Mouse (Mus musculus) stomach, embryonic 16.5 days (tissue): ENCODE measurements around the gene Gm8897. TPM values are rescaled to one million over a fixed set of nuclear protein-coding genes. Genes with fewer than 3 reads are reported as not detected.
"Not testable (repeated sequence)": the region's sequence is repeated elsewhere in the genome, so short reads cannot be mapped to it uniquely, and the experiment has no call there.

Source experiments
- ATAC-seq: fragments of 200-750 bp; cut with Nextera tagmentation; 2 replicates; pipeline ENCODE4 v1.8.0; 2017; ENCODE audit warnings: moderate number of reproducible peaks, moderate TSS enrichment; ENCODE audit not compliant: insufficient read depth, low FRiP score
- H3K27ac ChIP-seq: fragments of 300-500 bp; sonication (generic); 2 replicates; pipeline ENCODE4 v1.5.1; 2014; ENCODE audit warnings: low read length
- H3K27me3 ChIP-seq: fragments of 300-500 bp; sonication (generic); 2 replicates; pipeline ENCODE4 v1.6.1; 2014; ENCODE audit warnings: low read length, control low read depth, mixed read lengths; ENCODE audit not compliant: control insufficient read depth, insufficient read depth
- H3K36me3 ChIP-seq: fragments of 300-500 bp; sonication (generic); 2 replicates; pipeline ENCODE4 v1.6.1; 2014; ENCODE audit warnings: low read length; ENCODE audit not compliant: control insufficient read depth, insufficient read depth
- H3K4me1 ChIP-seq: fragments of 300-500 bp; sonication (generic); 2 replicates; pipeline ENCODE4 v1.6.1; 2014; ENCODE audit warnings: low read length, control low read depth, mixed read lengths; ENCODE audit not compliant: control insufficient read depth, insufficient read depth
- H3K4me2 ChIP-seq: fragments of 300-500 bp; sonication (generic); 2 replicates; pipeline ENCODE4 v1.6.1; 2014; ENCODE audit warnings: low read depth, low read length, mixed read lengths
- H3K4me3 ChIP-seq: fragments of 300-500 bp; sonication (generic); replicated peaks from 2 replicates; pipeline ENCODE4 v1.5.1; 2014; ENCODE audit warnings: mild to moderate bottlenecking, low read length
- H3K9ac ChIP-seq: fragments of 300-500 bp; sonication (generic); 2 replicates; pipeline ENCODE4 v1.6.1; 2014; ENCODE audit warnings: low read length
- H3K9me3 ChIP-seq: fragments of 300-500 bp; sonication (generic); replicated peaks from 2 replicates; pipeline ENCODE4 v1.6.1; 2016; ENCODE audit warnings: low read length, control low read depth; ENCODE audit not compliant: control insufficient read depth
- WGBS: fragments of 180-500 bp; shearing (Covaris S2); extraction: QIAGEN DNeasy Blood & Tissue Kit; methylation state at CpG from one replicate; pipeline ENCODE4 v1.1.7; 2014; 5-methylcytosine and 5-hydroxymethylcytosine counted together
- polyA plus RNA-seq: library from polyadenylated mRNA; unstranded; fragments of >200 nt; fragmentation: Nextera tagmentation; extraction: Ambion mirVana; gene quantifications from 2 replicates; pipeline ENCODE4 v1.2.1, GENCODE M21; 2015

The Gm8897 gene
- polyA plus RNA-seq = not detected in 2 replicates

DNA sequence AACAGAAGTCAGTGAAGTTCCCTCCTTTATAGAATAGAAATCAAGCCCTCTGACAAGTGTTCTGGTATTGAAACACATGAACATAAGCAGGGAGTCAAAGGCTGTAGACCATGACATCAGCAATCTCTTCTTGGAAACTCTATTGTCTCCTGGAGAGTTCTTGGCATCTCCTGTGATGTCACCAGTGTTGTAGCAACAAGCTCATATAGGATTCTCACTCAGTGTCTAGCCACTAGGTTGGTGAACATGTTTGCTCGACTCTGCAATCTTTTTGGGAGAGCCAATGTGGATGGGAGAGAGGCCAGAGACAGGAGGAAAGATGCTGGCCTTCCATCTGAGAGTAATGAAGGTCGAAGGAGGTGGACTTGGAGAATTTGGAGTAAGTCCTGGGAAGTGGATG, at the start of gene Gm8897:
Gene Gm8897 (plus strand): TSS at position 301 of the 400 bp plus-strand sequence.
- not testable (repeated sequence) for H3K4me2 ChIP-seq, H3K4me3 ChIP-seq, H3K4me1 ChIP-seq, H3K9me3 ChIP-seq, H3K27me3 ChIP-seq, H3K9ac ChIP-seq, ATAC-seq, H3K36me3 ChIP-seq, H3K27ac ChIP-seq
- 56% methylated on average over 2 of the region's 2 CpGs for WGBS

DNA sequence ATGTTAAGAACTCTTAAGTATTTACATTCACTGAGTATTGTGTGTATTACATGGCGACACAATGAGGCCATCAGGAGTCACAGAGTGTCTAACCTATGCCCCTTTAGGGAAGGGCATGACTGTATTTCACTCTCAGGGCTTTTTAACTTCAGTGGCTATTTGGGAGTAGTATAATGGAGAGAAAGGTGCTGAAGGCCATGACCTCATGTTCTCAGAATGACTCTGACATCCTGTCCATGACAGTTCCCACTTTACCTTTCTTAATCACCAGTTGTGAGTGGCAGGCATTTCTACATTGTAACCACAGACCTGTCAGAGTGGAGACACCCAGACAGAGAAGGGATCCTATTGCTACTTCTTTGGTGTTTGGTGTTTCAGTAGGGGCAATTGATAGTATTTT, 473 bp downstream of the Gm8897 start:
- WGBS = 56% methylated on average over 1 of the region's 1 CpGs
- H3K36me3 ChIP-seq = not testable (repeated sequence)

More for the DNA sequence above, 473 bp downstream of the Gm8897 start:
- H3K27me3 ChIP-seq, H3K4me3 ChIP-seq, H3K9ac ChIP-seq, H3K27ac ChIP-seq, H3K9me3 ChIP-seq, H3K4me2 ChIP-seq, ATAC-seq, H3K4me1 ChIP-seq: not testable (repeated sequence)

Other genes starting within 250 kb of the Gm8897 start
- not detected in 2 replicates for gene Gm5861, start 233.3 kb upstream of the Gm8897 start, polyA plus RNA-seq
- not detected in 2 replicates for gene Gm8890, start 160.4 kb upstream of the Gm8897 start, polyA plus RNA-seq
- not detected in 2 replicates for gene Speer1, start 74.9 kb upstream of the Gm8897 start, polyA plus RNA-seq
- not detected in 2 replicates for gene Gm8906, start 86.3 kb downstream of the Gm8897 start, polyA plus RNA-seq
- not detected in 2 replicates for gene Gm6460, start 178.5 kb downstream of the Gm8897 start, polyA plus RNA-seq